Mouse (Mus musculus) thymus, postnatal 36 days (tissue): ENCODE results near the gene Lrrfip1.

Experiments used
- DNase-seq, 2 experiments: peaks; one replicate each; pipeline ENCODE4 v3.0.0; 2022; ENCODE audit warnings: mixed read lengths in 2 of 2

Gene Lrrfip1

DNA sequence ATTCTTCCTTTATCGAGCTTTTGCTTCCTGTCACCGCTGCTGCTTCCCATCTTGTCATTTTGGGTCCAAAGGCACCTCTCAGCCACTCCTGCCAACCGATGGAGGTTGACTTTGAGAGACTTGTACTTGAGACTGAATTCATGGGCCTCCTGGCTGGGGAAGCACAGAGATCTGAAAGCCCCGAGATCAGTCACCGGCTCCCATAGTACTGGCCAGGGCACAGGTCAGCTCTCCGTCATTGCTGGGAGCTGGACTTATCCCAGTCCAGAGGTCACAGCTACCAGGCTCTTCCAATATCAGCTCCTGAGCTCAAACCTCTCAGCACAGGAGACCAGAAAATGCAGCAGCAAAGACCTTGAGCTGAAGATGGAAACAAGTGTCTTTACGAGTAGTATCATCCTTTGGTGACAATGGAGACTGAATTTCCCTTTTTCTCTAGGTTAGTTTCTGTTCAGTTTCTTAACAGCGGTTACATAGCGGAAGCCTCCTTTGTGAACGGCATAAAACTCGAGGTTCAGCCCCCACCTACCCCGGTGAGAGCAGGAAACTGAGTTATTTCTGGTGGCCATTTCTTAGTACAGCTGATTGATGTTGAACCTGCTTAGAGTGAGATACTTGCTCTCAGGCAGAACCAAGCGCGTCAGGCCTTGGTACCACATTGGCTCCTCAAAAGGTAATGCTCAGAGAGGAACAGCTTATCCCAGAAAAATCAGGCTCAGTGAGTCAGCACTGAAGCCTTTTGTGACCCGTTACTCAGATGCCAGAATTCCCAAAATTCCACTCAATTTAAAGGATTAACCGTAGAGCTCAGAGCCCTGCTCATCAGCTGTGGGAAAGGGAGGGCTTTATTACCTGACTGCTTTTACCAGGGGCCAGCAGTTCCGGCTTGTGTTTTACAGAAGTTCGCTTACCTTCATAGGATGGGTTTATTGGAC, 59.0 kb downstream of the Lrrfip1 start:
- peak; percentile 64 to 79 for DNase-seq

DNA sequence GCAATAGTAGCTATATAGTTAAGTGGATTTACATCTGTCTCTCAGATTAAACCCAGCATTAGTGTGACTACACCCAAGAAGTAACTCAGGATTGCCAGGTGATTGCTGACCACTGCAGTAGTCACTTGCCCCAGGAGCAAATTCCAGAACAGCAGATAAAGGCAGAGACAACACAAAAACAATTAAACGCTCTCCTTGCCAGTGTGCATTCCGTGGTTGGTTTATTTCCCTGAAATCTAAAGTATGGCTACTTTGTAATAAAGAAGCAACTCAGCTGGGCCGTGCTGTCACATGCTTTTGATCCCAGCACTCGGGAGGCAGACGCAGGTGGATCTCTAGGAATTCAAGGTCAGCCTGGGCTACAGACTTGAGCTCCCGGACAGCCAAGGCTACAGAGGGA, 59.7 kb downstream of the Lrrfip1 start:
- DNase-seq, result no peak

DNA sequence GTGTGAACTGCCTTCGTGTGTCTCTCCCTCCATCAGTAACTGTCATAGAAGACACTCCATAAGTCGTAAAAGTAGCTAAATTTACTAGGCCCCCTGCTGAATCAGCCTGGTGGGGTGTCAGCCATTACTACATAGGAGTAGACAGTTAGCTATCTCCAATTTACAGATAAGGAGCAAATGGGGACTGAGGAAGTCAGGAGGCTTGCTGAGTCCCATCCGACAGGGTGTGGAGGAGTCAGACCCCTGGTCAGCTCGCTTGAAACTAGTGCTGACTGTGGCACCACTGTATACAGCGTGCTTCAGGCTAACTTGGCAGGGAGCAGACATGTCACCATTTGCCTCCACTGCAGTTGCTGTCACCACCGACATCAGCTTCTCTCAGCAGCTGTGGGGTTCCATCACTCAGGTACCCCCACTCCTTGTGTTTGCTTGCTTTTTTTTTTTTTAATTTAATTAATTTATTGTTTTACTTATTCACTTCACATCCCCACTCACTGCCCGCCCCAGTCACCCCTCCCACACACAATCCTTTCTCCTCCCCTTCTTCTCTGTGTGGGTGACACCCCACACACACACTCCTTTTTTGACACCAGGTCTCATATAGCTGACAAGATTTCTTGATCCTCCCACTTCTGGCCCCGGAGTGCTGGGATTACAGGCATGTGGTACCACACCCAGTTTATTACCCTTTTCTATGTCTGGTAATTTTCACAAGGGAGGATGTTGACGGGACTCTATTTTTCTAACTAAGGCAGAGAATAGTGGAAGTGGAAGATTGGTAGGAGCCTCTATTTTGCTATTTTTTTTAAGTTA, 61.5 kb downstream of the Lrrfip1 start:
- DNase-seq, result no peak

DNA sequence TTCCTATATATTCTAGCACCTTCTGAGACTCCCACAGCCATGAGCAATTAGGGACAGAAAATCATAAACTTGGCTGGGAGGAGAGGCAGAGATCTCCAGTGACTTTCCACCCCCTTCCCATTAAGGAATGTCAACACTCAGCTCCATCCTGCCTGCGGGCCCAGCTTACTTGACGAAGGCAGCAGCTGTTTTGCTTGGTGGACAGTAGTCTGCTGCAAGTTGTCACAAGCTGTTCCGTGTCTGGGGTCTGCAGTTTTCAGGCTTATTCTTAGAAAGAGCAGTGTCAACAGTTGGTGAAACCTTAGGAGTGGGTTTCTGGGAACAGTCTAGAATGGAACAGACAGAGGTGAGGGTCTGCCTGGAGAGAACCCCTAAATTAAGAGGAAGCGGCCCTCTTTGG, 62.6 kb downstream of the Lrrfip1 start:
- DNase-seq, result no peak

DNA sequence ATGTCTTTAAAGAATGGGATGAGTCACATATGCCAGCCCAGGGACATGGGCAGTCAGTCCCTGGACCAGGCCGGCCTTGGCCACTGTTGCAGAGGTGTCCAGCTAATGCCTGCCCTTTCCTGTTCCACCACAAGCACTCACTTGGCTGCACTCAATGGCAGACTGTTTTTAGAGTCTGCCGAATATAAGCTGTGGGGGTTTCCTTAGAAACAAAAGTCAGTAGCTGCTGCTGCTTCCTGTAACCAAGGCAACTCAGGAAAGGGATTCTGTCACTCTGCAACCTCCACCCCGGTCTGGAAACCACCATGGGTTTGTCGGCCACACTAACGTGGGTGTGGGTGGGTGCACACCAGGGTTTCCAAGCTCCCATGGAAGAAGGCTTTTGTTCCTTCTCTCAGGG, 63.8 kb downstream of the Lrrfip1 start:
- DNase-seq, result peak; percentile 49 to 66

DNA sequence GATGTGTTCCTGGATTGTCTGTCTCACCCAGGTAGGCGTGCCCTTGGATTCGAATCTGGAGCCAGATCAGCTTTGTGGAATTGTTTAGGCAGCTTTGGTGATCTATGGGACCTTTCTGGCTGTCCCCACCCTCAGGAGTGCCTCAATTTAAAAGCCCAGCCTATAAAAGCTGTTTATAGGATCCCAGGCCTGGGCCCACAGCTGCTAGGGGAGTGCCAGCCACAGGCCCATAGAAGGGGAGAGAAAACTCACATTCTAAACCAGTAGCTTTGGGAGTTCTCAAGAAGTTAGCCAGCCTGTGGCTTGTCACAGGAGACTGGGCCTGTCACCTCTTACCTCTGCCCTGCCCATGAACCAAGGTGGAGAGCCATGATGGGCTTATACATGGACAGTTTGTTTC, 65.5 kb downstream of the Lrrfip1 start:
- no peak for DNase-seq

DNA sequence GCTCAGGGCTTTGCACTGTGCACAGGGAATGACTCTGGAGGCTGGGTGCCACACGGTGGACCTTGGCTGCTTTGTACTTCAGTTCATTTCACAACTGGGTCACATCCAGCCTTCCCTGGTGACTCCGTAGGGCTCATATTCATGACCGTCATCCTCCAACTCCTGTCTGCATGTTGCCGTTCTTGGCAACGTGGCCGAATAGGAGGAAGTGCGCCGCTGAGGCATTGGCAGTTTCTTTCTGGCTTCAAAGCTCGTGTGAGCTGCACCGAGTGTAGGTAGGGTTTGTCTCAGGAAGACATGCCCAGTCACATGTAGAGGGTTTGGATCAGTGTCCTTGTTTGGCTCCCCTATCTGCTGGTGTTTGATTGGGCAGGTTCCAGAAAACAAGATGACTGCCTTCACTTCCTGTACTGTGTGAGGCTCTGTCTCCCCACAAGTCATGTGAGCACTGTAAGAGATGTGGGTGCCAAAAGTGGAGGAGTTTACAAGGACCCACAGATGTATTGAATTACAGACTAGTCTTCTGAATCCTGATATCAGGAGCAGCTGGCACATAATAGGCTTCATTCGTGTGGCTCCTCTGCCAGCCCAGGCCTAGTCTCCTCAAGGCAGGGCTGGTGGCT, 66.5 kb downstream of the Lrrfip1 start:
- DNase-seq, result peak; percentile 42 to 46

DNA sequence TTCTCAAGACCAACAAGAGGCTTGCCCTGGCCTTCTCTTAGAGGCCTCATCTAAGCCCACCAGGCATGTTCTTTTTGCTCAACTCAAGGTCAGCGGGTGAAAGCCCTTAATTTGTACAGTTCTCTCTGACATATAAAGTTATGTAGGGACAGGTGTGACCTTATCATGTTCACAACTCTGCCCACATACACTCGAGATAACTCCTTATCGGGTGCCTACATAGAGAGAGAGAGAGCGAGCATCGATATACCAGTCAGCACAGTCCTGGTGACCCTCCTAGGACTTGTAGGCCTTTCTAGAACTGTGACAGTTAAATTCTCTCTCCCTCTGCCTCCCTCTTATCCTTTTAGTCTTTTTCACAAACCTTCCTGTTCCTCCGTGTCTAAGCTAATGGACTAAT, 67.5 kb downstream of the Lrrfip1 start:
- DNase-seq, result no peak

DNA sequence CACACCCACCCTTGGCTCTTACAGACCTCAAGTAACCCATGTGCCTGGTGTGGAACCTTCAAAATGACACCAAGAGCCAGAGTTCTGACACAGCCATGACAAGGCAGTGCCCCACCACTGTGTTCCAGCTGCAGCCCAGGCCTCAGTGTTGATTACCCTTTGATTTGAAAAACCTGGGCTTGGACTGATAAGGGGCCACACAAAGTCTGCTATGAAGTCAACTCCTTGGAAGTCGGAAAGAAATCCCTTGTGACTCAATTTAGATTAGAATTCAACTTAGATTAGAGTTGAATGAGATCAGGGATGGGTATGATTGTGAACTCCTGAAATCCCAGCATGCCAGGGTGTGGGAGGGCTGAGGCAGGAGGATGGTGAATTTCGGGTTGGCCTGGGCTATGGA, 68.1 kb downstream of the Lrrfip1 start:
- DNase-seq, result no peak

DNA sequence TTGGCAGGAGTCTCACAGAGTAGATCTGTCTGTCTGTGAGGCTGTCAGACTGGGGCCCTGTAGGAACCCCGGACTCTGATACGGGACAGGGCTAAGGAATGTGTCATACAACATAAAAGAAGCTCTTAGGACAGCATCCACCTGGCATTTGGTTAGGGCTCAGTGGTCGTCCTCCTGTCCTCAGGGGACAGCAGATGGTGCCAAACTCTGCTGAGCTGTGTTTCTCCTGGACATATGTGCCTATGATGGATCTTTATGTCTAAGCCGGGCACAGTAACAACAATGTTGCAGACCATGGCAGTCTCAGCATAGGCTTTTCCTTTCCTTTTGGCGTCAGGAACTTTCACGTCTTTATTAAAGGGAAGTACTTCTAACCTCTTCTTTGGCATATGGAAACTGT, 69.2 kb downstream of the Lrrfip1 start:
- no peak for DNase-seq

DNA sequence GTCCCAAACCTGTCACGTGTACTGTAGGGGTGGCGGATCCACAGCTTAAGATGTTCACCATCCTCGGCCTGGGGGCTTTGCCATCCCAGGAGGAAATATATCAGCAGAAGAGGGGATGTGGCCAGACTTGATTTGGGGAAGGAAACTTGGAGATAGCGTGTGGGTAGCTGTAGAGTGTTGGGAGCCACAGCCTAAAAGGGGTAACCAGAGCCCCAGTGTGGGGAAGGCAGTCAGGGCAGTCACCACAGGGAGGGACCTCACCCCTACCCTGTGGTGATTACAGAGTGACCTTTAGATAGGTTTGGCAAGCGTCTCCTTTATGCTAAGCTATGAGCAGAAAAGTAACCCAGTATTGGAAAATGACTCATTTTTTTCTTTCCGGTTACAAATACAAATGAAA, 71.0 kb downstream of the Lrrfip1 start:
- DNase-seq, result no peak

DNA sequence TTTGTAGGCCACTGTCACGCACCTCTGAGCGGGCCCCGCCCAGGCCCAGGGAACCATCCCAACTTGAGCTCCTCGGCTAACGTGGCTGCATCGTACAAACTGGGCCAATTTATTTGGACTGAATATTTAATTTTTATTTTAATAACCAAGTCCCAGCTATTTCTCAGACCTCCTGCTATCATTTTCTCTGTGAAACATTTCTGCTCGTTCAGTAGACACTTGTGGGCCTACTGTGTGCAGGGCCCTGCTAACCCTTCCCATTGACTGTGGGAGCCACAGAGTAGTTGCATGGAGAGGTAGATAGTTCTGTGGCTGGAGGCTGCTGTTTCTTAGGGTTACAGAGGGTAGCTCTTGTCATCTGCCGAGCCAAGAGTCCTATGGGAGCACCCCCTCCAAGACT, 72.0 kb downstream of the Lrrfip1 start:
- no peak for DNase-seq

DNA sequence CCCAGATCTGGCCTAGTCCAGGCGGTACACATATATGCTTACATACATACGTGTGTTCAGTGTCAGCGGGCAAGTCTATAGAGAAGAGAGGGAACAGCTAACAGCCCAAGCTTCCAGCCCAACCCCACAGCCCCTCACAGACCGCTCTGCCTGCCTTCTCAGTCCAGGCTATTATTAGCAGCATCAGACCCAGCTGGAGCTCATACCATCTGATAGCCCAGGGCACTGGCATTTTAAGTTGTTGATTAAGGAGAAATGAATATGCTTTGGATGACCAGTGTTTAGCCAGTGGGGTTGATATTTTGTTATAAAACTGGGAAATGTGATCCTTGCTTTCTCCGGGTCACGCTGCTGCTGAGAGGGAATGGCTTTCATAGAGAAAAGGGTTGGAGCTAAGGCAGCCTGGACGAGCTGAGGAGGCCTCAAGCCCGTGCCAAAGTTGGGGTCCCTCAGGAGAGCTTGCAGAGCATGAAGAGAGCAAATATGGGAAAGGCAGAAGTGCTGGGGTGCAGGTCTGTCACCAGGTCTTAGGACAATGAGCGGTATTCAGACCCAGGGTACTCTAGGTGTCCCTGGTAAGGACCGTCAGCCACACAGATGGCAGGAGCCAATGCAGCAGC, 73.2 kb downstream of the Lrrfip1 start:
- no peak for DNase-seq

DNA sequence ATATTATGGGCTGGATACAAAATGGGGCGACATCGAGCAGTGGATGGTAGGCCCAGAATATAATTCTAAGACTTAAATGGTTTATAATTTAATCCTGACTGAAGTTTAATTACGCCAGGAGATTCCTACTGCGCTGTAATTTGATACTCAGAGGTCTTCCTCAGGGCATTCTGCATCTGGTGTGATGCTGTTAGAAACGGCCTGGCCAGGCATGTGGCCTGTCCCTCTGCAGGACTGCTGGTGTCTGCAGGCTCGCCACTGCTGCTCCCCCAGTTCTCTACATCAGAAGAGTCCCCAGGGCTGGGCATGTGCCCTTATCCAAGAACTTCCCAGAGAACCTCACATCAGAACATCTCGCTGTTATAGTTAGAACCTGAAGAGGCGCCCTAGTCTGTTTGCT, 78.4 kb downstream of the Lrrfip1 start:
- DNase-seq, result no peak

DNA sequence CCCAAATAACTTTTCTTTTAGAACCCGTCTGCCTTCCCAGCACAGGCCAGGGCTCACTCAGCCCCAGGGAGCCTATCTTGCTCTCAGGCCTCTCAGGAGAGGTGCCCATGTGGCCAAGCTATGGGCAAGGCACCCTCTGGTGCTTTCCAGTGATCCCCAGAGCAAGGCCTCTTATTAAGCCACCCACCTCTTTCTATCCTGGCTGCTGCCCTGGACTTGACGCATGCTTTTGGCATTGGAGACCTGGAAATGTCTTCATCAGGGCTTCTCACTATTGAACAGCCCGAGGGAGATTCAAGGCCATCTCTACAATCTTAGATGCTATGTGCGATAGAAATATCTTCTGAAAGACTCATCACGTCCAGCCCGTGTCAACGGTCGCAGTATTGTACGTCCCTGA, 78.9 kb downstream of the Lrrfip1 start:
- no peak for DNase-seq

DNA sequence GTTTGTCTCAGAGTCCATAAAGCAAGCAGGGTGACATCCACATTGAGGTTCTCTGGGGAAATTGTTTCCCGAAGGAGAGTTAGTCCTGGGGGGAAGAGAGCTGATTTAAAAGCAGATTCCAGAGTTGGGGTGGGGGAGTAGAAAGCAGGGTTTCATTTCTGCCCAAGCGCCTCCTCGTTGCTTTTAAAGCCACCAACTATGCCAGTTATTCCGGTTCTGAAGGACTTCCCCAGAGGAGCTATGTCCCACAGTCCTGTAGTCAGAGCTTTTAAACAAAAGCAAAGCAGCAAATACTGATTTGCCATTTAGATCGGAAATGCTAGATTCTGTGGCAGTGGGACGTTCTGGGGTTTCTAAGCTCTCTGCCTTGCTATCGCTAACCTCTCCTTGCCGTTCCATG, 79.4 kb downstream of the Lrrfip1 start:
- DNase-seq, result no peak

DNA sequence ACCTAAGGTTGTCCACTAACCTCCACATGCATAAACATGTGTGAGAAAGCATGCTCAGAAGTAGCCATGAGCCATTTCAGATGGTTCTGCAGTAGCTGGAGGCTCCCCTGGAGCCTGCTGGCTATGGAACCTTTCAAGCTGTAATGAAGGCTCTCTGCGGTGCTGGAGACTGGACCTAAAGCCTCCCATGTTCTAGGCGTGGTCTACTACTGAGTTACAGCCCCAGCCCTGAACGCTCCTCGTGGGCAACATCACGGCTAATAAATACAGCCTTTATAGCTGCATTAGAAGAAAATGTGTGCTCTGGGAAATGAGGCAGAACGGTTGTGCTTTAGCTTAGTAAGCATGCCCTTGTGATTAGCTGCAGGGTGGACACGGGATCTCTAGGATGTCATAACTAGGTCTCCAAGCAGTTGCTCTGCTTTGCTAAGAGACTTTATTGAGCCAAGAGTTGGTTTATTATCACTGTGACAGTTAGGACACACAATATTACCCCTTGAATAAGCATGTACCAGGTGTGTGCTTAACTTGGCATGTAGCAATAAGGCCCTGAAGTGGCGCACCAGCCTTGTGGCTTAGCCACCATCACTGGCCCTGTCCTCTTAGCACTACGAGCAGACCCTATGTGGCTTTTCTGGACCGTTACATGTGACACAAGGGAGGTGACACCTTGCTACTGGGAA, 81.3 kb downstream of the Lrrfip1 start:
- DNase-seq, result no peak

DNA sequence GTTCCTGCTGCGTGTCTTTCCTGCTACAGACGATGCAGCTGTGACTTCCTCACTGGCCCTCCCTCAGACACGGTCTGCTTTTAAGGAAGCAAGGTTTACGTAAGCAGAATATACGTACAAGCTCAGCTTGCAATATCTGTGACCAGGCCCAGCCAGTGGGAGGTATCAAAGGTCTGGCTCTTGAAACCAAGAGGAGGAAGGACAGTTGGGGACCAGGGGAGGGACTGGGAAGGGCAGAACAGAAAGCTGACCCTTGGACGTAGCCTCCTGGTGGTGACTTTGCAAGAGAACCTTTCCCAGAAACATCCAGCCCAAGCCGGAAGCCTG, 81.8 kb downstream of the Lrrfip1 start:
- peak in 1 of 2 experiments; percentile 44 for DNase-seq

DNA sequence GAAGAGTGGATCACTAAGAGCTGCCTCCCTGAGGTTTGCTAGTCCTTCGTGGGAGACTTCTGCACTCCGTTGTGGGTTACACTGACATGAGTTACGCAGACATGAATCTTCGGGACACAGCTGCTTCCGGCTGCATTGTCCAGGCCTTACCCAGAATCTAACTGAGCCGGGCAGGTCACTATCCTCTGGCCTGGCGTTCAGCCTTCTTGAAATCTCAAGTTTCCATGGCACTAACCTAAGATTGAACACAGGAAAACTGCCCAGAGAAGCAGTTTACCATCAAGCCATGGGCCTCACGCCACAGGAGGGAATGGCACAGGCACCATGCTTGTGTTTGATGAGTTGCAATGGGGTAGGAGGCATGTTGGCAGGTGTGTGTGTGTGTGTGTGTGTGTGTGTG, 85.8 kb downstream of the Lrrfip1 start:
- DNase-seq, result no peak

DNA sequence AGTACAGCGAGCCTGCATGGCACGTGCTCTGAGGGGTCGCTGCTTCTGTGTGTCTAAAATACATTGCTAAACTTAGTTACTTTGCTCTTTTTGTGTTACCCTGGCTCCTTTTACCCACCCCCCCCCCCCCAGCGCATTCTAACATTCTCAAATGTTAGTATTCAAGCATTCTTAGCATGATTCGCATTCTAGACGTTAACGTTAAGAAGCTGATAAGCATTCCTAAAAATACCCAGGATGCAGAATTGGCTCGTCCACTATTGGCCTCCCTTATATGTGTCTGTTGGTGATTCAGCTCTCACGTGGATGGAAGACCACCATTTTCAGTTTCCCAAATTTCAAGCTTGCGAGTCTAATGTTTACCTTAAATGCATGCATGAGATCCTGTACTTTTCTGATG, 86.5 kb downstream of the Lrrfip1 start:
- DNase-seq, result no peak

DNA sequence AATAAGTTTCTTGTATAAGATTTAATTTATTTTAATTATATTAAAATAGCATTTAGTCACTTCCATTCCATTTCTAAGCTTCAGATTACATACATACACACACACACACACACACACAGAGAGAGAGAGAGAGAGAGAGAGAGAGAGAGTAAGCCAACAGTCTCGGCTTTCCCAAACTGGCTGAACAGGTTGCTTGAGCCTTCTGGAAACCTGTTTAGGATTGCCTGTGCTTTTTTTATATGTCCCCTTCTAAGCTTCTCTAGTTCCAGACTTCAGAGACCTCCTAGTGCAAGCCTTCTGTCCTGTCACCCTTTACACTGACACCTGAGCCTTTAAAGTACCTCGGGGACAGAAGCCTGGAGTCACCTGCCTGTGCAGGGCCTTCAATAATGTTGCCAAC, 87.1 kb downstream of the Lrrfip1 start:
- no peak for DNase-seq

DNA sequence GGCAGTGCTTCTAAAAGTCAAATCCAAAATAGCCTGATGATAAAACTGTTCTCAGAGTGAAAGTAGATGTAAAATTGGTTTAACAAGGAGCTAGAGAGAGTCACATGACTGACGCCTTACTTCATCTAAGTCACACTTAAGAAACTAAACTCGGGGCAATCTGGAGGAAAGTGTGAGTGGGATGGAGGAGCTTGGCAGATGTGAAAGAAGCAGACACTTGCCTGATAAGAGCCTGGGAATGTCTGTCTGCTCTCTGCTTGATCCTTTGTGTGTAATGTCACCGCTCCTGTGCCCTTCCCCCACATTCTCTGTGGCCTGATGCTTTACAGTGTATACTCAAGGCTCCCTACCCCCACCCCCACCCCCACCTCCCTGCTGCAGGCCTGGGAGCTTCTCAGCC, 87.8 kb downstream of the Lrrfip1 start:
- DNase-seq, result no peak

DNA sequence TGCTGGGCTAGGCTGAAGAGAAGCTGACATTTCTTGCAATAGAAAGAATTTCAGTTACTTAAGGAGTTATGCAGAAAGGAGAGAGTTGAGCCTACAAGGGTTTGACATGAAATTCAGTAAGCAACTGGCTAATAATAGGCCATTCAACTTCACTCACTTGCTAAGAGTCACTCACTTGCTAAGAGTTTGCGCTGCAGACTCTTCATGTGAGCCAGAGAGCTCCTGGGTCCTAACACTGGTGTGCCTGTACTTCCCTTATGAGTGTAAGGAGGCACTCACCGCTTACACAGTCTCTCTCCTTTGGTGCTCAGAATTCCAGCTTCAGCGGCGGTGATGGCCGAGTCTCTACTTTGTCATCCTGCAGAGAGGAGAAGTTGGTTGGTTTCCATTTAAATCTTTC, 88.2 kb downstream of the Lrrfip1 start:
- DNase-seq, result no peak
